Mouse (Mus musculus) heart, postnatal 4 days (tissue): Measurements from ENCODE around the gene Gdpgp1. TPM values are rescaled to one million over a fixed set of nuclear protein-coding genes. Genes with fewer than 3 reads are reported as not detected.

ENCODE experiments used
- DNase-seq: peaks from one replicate; pipeline ENCODE4 v3.0.0; 2021
- total RNA-seq, 2 experiments: library from RNA; stranded (reverse); gene quantifications; 2 replicates each; pipeline ENCODE4 v1.2.3; 2021

The Gdpgp1 gene
- total RNA-seq, 2 experiments from 2014 or later = 2.5 to 2.6 TPM

DNA sequence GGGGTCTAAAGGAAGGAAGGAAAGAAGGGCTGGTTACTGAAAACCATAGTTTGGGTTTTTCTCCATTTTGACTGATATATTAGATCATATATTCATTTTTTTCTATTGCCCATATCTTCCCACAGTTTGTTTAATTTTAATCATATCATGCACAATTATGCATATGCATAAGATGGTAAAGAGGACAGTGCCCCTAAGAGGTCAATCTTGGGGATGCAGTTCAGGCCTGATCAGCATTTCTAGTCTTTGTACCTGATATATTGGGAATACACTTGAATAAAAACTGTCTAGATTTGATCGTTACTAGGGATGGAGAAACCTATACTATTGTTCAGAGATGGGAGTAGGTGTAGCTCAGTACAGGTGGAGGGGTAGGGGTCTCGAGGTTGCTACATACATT is 48.3 kb downstream of the Gdpgp1 start:
- DNase-seq = no peak

DNA sequence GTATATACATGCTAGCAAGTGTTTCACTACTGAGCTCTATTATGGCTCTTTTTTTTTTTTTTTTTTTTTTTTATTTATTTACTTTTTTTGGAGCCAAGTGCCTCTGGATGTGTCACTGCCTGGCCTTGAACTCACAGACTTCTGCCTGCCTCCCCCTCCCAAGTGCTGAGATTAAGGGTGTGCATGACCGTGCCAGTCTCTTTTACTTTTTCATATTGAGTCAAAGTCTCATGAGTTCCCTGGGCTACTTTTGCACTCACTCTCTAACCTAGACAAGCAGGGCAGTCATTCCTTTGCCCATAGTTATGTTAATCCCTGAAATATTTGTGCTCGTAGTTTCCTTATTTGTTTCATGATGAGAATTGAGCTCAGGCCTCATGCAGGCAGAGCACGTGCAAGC is 49.0 kb downstream of the Gdpgp1 start:
- no peak for DNase-seq

DNA sequence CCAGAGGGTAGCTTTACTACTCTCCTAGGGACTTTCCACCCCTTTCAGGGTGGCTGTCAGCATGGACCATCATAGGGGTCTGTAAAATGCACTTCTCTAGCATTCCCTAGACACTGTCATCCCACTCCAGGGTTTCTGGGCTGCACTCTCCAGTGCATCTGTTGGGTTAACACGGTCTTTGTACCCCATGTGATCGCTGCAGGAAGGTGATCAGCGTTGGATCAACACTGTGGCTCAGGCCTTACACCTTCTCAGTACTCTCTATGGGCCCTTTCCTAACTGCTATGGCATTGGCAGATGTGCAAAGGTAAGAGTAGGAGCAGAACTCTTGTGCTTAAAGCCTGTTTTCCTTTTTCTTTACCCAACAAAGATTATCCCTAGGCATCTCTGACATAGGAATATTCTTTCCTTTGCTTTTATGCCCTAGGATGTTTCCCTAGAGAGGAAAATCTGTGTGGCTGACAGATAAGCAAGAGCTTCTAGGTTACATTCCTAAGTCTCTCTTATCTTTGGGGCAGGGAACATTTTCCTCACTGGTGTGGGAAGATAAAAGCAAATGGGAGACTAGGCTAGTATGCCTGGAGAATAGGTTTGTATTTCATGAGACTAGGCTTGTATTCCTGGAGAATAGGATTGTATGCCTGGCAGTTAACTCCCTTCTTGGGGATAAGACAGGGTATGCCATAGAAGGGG is 50.7 kb downstream of the Gdpgp1 start:
- no peak for DNase-seq

GRCm38 (mm10) chr7:80284391-80284790 is 51.7 kb downstream of the Gdpgp1 start:
- no peak for DNase-seq

DNA sequence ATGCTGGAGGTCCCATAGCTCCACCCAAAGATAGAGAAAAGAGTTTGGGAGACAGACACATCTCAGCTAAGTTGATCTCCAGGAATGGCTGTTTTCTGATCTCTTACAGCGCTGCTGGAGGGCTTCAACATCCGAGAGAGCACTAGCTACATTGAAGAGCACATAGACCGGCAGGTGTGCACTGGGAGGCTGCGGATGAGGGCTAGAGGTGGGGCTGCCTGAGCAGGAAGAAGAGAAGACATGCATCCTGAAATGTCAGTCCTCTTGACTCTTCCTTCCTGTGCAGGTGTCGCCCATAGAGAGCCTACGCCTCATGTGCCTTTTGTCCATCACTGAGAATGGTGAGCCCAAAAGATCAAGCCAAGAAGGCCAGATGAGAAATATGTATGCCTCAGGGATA is 53.1 kb downstream of the Gdpgp1 start:
- no peak for DNase-seq

- no peak for DNase-seq
Observed at GRCm38 (mm10) chr7:80287736-80288135, 55.1 kb downstream of the Gdpgp1 start.

Other genes starting within 250 kb of the Gdpgp1 start
- 10 to 100 TPM; 20.3 to 20.7 TPM for gene Zfp710, start 208.1 kb upstream of the Gdpgp1 start, total RNA-seq
- gene Idh2, start 117.5 kb upstream of the Gdpgp1 start, total RNA-seq = 1,000 to 10,000 TPM; 1,640 to 1,742 TPM
- 10 to 100 TPM; 14.3 to 16.1 TPM for gene Sema4b, start 46.0 kb upstream of the Gdpgp1 start, total RNA-seq
- gene Cib1, start 52 bp upstream of the Gdpgp1 start, total RNA-seq = 10 to 100 TPM; 26.2 to 27.7 TPM
- gene Ttll13, start 13.5 kb downstream of the Gdpgp1 start, total RNA-seq = under 1 TPM; 0.47 to 0.86 TPM
- gene Ngrn, start 28.4 kb downstream of the Gdpgp1 start, total RNA-seq = 10 to 100 TPM; 23.5 to 24.8 TPM
- 10 to 100 TPM; 10.6 TPM for gene Vps33b, start 36.8 kb downstream of the Gdpgp1 start, total RNA-seq
- 100 to 1,000 TPM; 132 to 141 TPM for gene Prc1, start 61.6 kb downstream of the Gdpgp1 start, total RNA-seq
- 1 to 10 TPM; 8.5 to 9.5 TPM for gene Rccd1, start 91.6 kb downstream of the Gdpgp1 start, total RNA-seq
- gene Unc45a, start 108.1 kb downstream of the Gdpgp1 start, total RNA-seq = 10 to 100 TPM; 22.9 to 24.9 TPM
- gene Hddc3, start 110.2 kb downstream of the Gdpgp1 start, total RNA-seq = 10 to 100 TPM; 40.9 to 42.1 TPM
- 10 to 100 TPM; 65.0 to 65.6 TPM for gene Man2a2, start 138.5 kb downstream of the Gdpgp1 start, total RNA-seq
- gene Fes, start 155.1 kb downstream of the Gdpgp1 start, total RNA-seq = 10 to 100 TPM; 16.4 to 21.5 TPM
- gene Furin, start 172.6 kb downstream of the Gdpgp1 start, total RNA-seq = 100 to 1,000 TPM; 104 to 113 TPM